Mouse (Mus musculus): ENCODE results near the gene Rabgap1l.

DNA sequence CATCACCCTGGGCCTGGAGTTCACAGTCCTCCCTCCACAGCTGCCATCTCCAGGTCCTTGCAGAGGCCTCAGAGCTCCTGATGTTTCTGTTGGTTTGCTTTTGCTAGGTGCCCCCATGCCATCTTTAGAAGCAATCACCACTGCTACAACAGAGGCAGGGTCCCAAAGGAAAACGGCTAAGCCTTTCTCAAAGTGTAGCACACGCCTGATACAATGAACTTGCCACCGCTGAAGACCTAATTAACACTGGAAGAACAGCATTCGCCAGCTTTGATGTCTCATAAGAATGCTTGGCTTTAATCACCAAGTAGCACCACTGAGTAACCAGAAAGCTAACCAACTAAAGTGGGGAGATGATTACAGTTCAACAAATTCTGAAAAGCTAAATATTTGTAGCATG is 226.6 kb downstream of the Rabgap1l start:
- no peak for TF ChIP-seq CTCF (IDR thresholded peaks at IDR 0.05; ENCODE audit: extremely low read depth, insufficient read depth, insufficient read length, insufficient replicate concordance)
- no peak for TF ChIP-seq POLR2A (IDR thresholded peaks at IDR 0.05; ENCODE audit: low read depth, low read length)

All from spleen, adult 2 months (tissue).